Mouse (Mus musculus) ES-E14 (cell line): Measurements from ENCODE around the gene Gm10577.

Experiments
- CHD2 ChIP-seq: IDR thresholded peaks from 2 replicates; pipeline ENCODE4 v1.6.1; 2014; ENCODE audit warnings: mild to moderate bottlenecking, low read depth, low read length, inconsistent platforms
- HCFC1 ChIP-seq: IDR thresholded peaks from 2 replicates; pipeline ENCODE4 v1.6.1; 2012; ENCODE audit warnings: low read length, inconsistent platforms, borderline replicate concordance; ENCODE audit not compliant: insufficient read depth
- MAFK ChIP-seq: IDR thresholded peaks from 2 replicates; pipeline ENCODE4 v1.6.1; 2014; ENCODE audit warnings: mild to moderate bottlenecking, low read depth, low read length, inconsistent platforms; ENCODE audit not compliant: insufficient read depth
- ZNF384 ChIP-seq: IDR thresholded peaks from 2 replicates; pipeline ENCODE4 v1.6.1; 2012; ENCODE audit warnings: low read depth, low read length, inconsistent platforms

DNA sequence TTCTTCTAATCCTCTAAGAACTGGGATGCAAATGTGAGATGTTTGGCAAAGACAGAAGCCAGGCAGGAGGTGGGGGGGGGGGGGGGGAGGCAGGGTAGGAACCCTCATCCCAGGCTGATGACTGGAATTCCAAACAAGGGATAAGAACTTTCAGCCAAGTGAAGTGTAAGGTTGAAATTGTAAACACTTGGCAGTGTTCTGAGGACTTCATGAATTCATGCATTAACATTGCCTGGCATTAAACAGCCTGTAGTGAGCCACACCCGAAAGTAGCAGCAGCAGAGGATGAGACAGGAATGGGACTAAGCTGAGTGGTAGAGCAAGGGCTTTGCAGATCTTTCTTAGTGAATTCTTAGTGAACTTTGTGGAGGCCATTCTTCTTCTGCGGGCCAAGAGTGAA lies 6.5 kb upstream of the Gm10577 start:
- no peak for TF ChIP-seq MAFK
- TF ChIP-seq ZNF384: no peak
- TF ChIP-seq HCFC1: no peak
- no peak for TF ChIP-seq CHD2
